Mouse (Mus musculus): ENCODE data around the gene Gfra4.

DNA sequence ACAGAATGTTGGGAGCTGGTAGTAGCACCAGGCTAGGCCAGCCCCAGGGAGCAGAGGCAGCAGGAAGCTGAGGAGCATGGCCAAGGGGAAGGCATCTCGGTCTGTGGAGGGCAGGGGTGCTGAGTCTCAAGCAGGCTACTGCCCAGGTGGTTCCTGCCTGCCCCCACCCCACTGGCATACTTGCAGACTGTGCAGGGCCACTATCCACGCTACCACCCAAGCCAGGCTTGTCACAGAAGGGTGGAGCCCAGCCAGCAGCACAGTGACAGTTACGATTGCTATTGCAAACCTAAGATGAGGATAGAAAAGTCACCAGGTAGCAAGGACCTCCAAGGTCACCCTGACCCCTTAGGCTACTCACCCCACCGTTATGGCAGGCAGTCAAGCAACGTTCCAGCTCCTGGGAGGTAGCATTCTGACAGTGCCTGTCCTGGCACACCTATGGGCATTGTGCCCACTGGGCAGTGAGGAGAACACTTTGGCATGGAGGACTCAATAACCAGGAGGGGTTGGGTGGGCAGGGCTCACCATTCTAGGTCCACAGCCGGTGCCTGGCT lies 10.1 kb upstream of the Gfra4 start:
- TF ChIP-seq CTCF (IDR thresholded peaks at IDR 0.05; ENCODE audit: low read depth) (no peak), EP300 (IDR thresholded peaks at IDR 0.05; ENCODE audit: low read depth) (no peak)
